Mouse (Mus musculus) E14TG2a.4 (cell line): ENCODE data around the gene Ccr4.
A peak's percentile ranks its signal among the peaks of the same experiment; 100 is the strongest.

Experiments
- H3K27me3 ChIP-seq: 2 replicates; pipeline ENCODE4 v1.6.1; 2014; ENCODE audit warnings: low read length, control low read depth; ENCODE audit not compliant: insufficient read depth
- H3K36me3 ChIP-seq: 2 replicates; pipeline ENCODE4 v1.6.1; 2014; ENCODE audit warnings: low read length, control low read depth; ENCODE audit not compliant: insufficient read depth
- H3K4me1 ChIP-seq: replicated peaks from 2 replicates; pipeline ENCODE4 v1.6.1; 2014; ENCODE audit warnings: low read depth, low read length, control low read depth
- H3K4me3 ChIP-seq: replicated peaks from 2 replicates; pipeline ENCODE4 v1.5.1; 2014; ENCODE audit warnings: mild to moderate bottlenecking, low read length
- H3K9me3 ChIP-seq: 2 replicates; pipeline ENCODE4 v1.6.1; 2014; ENCODE audit warnings: low read length, control low read depth
- CTCF ChIP-seq: conservative IDR thresholded peaks from 2 replicates; pipeline ENCODE4 v1.5.1; 2014; ENCODE audit warnings: low read length
- NANOG ChIP-seq: IDR thresholded peaks from 2 replicates; pipeline ENCODE4 v1.6.1; 2014; ENCODE audit warnings: borderline replicate concordance, low read length, mixed read lengths
- POU5F1 ChIP-seq: IDR thresholded peaks from 2 replicates; pipeline ENCODE4 v1.6.1; 2014; ENCODE audit warnings: low read length, borderline replicate concordance

The Ccr4 gene

GRCm38 (mm10) chr9:114452418-114452817 lies 52.3 kb downstream of the Ccr4 start:
- H3K4me3 ChIP-seq: no peak overlapping the region
- TF ChIP-seq CTCF (no peak), NANOG (no peak), POU5F1 (no peak)
- no peaks in the 10 kb centered on the region for H3K9me3 ChIP-seq
- H3K36me3 ChIP-seq: peaks cover 62% of the 10 kb centered on the region
- no peaks in the 10 kb centered on the region for H3K27me3 ChIP-seq
- H3K4me1 ChIP-seq: peaks cover 18% of the 10 kb centered on the region

GRCm38 (mm10) chr9:114451615-114452014 lies 53.1 kb downstream of the Ccr4 start:
- no peak for TF ChIP-seq NANOG
- no peak for TF ChIP-seq POU5F1
- TF ChIP-seq CTCF: no peak
- H3K9me3 ChIP-seq: no peaks in the 10 kb centered on the region
- no peak overlapping the region for H3K4me3 ChIP-seq
- peaks cover 25% of the 10 kb centered on the region for H3K4me1 ChIP-seq
- H3K27me3 ChIP-seq: no peaks in the 10 kb centered on the region
- peaks cover 54% of the 10 kb centered on the region for H3K36me3 ChIP-seq

- no peaks in the 10 kb centered on the region for H3K9me3 ChIP-seq
- peaks cover 38% of the 10 kb centered on the region for H3K36me3 ChIP-seq
- H3K4me1 ChIP-seq: peaks cover 41% of the 10 kb centered on the region
Observed at GRCm38 (mm10) chr9:114449120-114449754, 55.5 kb downstream of the Ccr4 start.

GRCm38 (mm10) chr9:114448700-114449099 lies 56.0 kb downstream of the Ccr4 start:
- H3K4me3 ChIP-seq: no peak overlapping the region
- H3K4me1 ChIP-seq: peaks cover 41% of the 10 kb centered on the region
- H3K9me3 ChIP-seq: no peaks in the 10 kb centered on the region
- H3K36me3 ChIP-seq: peaks cover 35% of the 10 kb centered on the region
- H3K27me3 ChIP-seq: no peaks in the 10 kb centered on the region
- no peak for TF ChIP-seq POU5F1
- no peak for TF ChIP-seq NANOG

More at GRCm38 (mm10) chr9:114449120-114449754, 55.5 kb downstream of the Ccr4 start:
- no peak overlapping the region for H3K4me3 ChIP-seq
- no peak for TF ChIP-seq CTCF
- TF ChIP-seq POU5F1: no peak
- TF ChIP-seq NANOG: no peak
- H3K27me3 ChIP-seq: no peaks in the 10 kb centered on the region

- Histone ChIP-seq H3K4me1 (peaks cover 53% of the 10 kb centered on the region), H3K27me3 (no peaks in the 10 kb centered on the region), H3K9me3 (no peaks in the 10 kb centered on the region), H3K4me3 (no peak overlapping the region), H3K36me3 (peaks cover 42% of the 10 kb centered on the region)
- TF ChIP-seq CTCF: no peak
- no peak for TF ChIP-seq POU5F1
- no peak for TF ChIP-seq NANOG
Observed at GRCm38 (mm10) chr9:114446887-114447286, 57.8 kb downstream of the Ccr4 start.

GRCm38 (mm10) chr9:114443351-114443750 lies 61.4 kb downstream of the Ccr4 start:
- Histone ChIP-seq H3K9me3 (no peaks in the 10 kb centered on the region), H3K36me3 (peaks cover 45% of the 10 kb centered on the region), H3K27me3 (no peaks in the 10 kb centered on the region), H3K4me1 (peaks cover 63% of the 10 kb centered on the region), H3K4me3 (no peak overlapping the region)
- TF ChIP-seq POU5F1: no peak
- TF ChIP-seq NANOG: no peak
- TF ChIP-seq CTCF: no peak

- peaks cover 50% of the 10 kb centered on the region for H3K36me3 ChIP-seq
- H3K9me3 ChIP-seq: no peaks in the 10 kb centered on the region
- TF ChIP-seq POU5F1 (no peak), CTCF (no peak), NANOG (no peak)
- peaks cover 63% of the 10 kb centered on the region for H3K4me1 ChIP-seq
- H3K4me3 ChIP-seq: no peak overlapping the region
- no peaks in the 10 kb centered on the region for H3K27me3 ChIP-seq
Observed at GRCm38 (mm10) chr9:114442893-114443292, 61.8 kb downstream of the Ccr4 start.

- Histone ChIP-seq H3K27me3 (no peaks in the 10 kb centered on the region), H3K4me3 (no peak overlapping the region), H3K9me3 (no peaks in the 10 kb centered on the region), H3K36me3 (peaks cover 56% of the 10 kb centered on the region), H3K4me1 (peaks cover 58% of the 10 kb centered on the region)
- TF ChIP-seq NANOG: no peak
Observed at GRCm38 (mm10) chr9:114442225-114442624, 62.5 kb downstream of the Ccr4 start.

- Histone ChIP-seq H3K36me3 (peaks cover 64% of the 10 kb centered on the region), H3K4me1 (peaks cover 56% of the 10 kb centered on the region)
- TF ChIP-seq NANOG (no peak), CTCF (no peak), POU5F1 (no peak)
Observed at GRCm38 (mm10) chr9:114440548-114440947, 64.2 kb downstream of the Ccr4 start.

More at GRCm38 (mm10) chr9:114440548-114440947, 64.2 kb downstream of the Ccr4 start:
- H3K9me3 ChIP-seq: no peaks in the 10 kb centered on the region
- no peaks in the 10 kb centered on the region for H3K27me3 ChIP-seq
- H3K4me3 ChIP-seq: peak overlapping the region; percentile 57
